Mouse (Mus musculus) c-Kit-positive CD71-positive TER-119-negative erythroid progenitor cells, embryonic 14.5 days (primary cell): ENCODE data around the gene Efcc1.

Experiments used
- DNase-seq: peaks from one replicate; pipeline ENCODE4 v3.0.0-alpha.2; 2013; ENCODE audit warnings: low read depth

Gene Efcc1

GRCm38 (mm10) chr6:87730591-87731462 is at the start of gene Efcc1:
TSS of gene Efcc1 (plus strand) at chr6:87730869.
- no peak for DNase-seq

- no peak for DNase-seq
Measured at GRCm38 (mm10) chr6:87695947-87696346, 34.7 kb upstream of the Efcc1 start.

- no peak for DNase-seq
Measured at GRCm38 (mm10) chr6:87696544-87696943, 34.1 kb upstream of the Efcc1 start.

- DNase-seq, result peak; percentile 45
Measured at GRCm38 (mm10) chr6:87706246-87706645, 24.4 kb upstream of the Efcc1 start.

GRCm38 (mm10) chr6:87712311-87712710 is 18.4 kb upstream of the Efcc1 start:
- DNase-seq, result no peak

- no peak for DNase-seq
Measured at GRCm38 (mm10) chr6:87714091-87714490, 16.6 kb upstream of the Efcc1 start.

GRCm38 (mm10) chr6:87722631-87723030 is 8.0 kb upstream of the Efcc1 start:
- no peak for DNase-seq

GRCm38 (mm10) chr6:87725267-87725912 is 5.3 kb upstream of the Efcc1 start:
- DNase-seq, result no peak

- no peak for DNase-seq
Measured at GRCm38 (mm10) chr6:87728102-87728501, 2.6 kb upstream of the Efcc1 start.

GRCm38 (mm10) chr6:87730141-87730540 is 528 bp upstream of the Efcc1 start:
- no peak for DNase-seq

- no peak for DNase-seq
Measured at GRCm38 (mm10) chr6:87731463-87732095, 910 bp downstream of the Efcc1 start.

GRCm38 (mm10) chr6:87732151-87733011 is 1.7 kb downstream of the Efcc1 start:
- no peak for DNase-seq

- DNase-seq, result no peak
Measured at GRCm38 (mm10) chr6:87733131-87733930, 2.7 kb downstream of the Efcc1 start.

GRCm38 (mm10) chr6:87734136-87734535 is 3.5 kb downstream of the Efcc1 start:
- DNase-seq, result no peak

GRCm38 (mm10) chr6:87736923-87737322 is 6.3 kb downstream of the Efcc1 start:
- no peak for DNase-seq

GRCm38 (mm10) chr6:87737921-87738626 is 7.4 kb downstream of the Efcc1 start:
- DNase-seq, result no peak

- no peak for DNase-seq
Measured at GRCm38 (mm10) chr6:87739898-87740297, 9.2 kb downstream of the Efcc1 start.

GRCm38 (mm10) chr6:87740496-87740895 is 9.8 kb downstream of the Efcc1 start:
- DNase-seq, result peak; percentile 73

GRCm38 (mm10) chr6:87741978-87742377 is 11.3 kb downstream of the Efcc1 start:
- no peak for DNase-seq

GRCm38 (mm10) chr6:87742804-87743203 is 12.1 kb downstream of the Efcc1 start:
- DNase-seq, result no peak
